Mouse (Mus musculus) gastrocnemius, postnatal 25 days (tissue): ENCODE results near the gene Pknox2. TPM values are rescaled to one million over a fixed set of nuclear protein-coding genes. Genes with fewer than 3 reads are reported as not detected.
A peak's percentile ranks its signal among the peaks of the same experiment; 100 is the strongest.

ENCODE experiments used
- DNase-seq: peaks from one replicate; pipeline ENCODE4 v3.0.0; 2022
- total RNA-seq, 2 experiments: library from RNA; stranded (reverse); gene quantifications; 1 replicate in 1 of 2; 2 replicates in 1 of 2; pipeline ENCODE4 v1.2.3; 2021

Gene Pknox2
- total RNA-seq, 2 experiments from 2014 or later: 30.1 to 31.4 TPM

- no peak for DNase-seq
Measured at GRCm38 (mm10) chr9:36989991-36990390, 157.2 kb downstream of the Pknox2 start.

DNA sequence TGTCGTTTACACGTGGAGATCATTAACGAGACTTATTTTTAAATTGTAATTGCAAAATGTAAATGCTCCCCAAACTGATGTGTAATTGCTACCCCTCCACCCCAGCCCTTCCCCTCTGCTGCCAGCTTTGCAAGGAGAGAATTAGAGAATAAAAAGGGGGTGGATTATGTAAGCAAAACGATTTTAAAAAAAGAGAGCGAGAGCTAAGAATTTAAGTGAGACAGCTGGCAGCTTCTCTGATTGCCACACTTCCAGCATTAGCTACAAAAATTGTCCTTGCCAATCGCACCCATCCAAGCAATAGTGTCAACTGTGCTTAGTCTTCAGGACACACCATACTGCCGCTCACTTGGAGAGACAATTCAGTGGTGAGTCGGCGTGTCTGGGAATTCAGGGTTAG is 162.0 kb downstream of the Pknox2 start:
- no peak for DNase-seq

GRCm38 (mm10) chr9:36976596-36977362 is 170.4 kb downstream of the Pknox2 start:
- no peak for DNase-seq

DNA sequence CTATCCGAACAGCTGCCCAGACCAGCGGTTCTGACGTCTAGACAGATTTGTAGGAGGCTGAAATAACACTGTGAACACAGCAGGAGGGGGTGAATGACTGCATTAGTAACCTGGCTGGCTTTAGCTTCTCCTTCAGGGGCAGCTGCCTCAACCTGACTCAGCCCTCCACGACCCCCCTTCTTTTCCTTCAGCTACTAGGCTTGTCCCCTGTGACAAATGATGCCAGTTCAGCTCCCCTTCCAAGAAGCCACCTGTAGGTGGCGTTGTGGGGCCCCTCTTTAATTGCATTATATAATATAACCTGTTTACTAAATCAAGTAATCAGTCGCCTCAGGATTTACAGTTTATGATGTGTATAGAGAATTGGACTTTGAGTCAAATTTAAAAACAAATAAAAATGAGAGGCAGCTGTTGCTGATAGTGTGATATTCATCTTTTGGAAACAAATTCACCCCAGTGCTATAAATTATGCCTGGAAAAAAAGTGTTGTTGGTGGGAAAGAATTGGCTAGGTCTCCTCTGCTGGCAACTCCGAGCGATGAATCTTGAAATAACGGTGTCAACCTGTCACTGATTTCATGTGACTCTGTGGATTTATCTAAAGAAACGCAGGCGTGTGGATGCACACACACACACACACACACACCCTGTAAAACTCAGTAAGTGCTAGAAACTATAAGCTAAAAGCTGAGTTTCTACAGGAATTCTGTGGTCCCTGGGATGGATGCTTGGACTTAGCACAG is 173.6 kb downstream of the Pknox2 start:
- DNase-seq: no peak

GRCm38 (mm10) chr9:36972089-36972488 is 175.1 kb downstream of the Pknox2 start:
- DNase-seq: no peak

DNA sequence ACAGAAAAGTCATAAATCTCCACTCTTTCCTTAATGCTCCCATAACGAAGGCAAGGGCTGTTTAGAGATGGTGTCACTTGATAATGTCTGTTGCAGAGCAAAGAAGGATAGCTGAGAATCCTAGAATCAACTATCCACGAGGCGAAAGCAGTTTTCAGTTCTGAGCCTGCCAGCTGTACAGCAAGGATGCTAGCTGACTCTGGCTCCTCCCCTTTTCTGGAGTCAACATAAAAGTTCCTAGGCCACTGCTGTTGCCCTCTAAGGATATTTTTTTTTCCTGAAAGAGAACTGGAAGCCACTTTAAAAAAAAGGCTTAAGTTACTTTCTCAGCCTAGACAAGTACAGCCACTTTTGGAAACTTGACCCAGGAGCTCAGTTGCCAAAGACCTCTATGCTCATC is 176.1 kb downstream of the Pknox2 start:
- no peak for DNase-seq

GRCm38 (mm10) chr9:36970651-36971050 is 176.6 kb downstream of the Pknox2 start:
- peak; percentile 68 for DNase-seq

GRCm38 (mm10) chr9:36969131-36969530 is 178.1 kb downstream of the Pknox2 start:
- DNase-seq: peak; percentile 40

- no peak for DNase-seq
Measured at GRCm38 (mm10) chr9:36968713-36969112, 178.5 kb downstream of the Pknox2 start.

GRCm38 (mm10) chr9:36968236-36968635 is 179.0 kb downstream of the Pknox2 start:
- DNase-seq: no peak

DNA sequence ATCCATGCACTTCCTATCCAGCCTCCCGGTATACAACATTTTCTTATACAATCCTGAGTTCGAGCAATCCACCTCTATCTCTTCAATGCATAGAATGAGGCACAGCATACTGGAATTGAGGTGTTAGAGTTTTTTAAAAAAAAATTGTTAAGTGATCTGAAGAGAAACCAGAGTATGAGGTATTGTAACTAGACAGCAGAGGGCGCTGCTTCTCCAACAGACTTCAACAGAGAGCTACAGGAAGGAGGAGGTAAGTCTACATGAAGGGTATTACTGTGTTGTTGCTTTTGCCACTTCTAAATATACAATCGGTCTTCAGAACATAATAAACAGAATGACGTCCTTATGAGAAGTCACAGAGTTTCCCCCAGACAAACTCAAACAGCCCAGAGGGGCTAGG is 181.5 kb downstream of the Pknox2 start:
- no peak for DNase-seq

DNA sequence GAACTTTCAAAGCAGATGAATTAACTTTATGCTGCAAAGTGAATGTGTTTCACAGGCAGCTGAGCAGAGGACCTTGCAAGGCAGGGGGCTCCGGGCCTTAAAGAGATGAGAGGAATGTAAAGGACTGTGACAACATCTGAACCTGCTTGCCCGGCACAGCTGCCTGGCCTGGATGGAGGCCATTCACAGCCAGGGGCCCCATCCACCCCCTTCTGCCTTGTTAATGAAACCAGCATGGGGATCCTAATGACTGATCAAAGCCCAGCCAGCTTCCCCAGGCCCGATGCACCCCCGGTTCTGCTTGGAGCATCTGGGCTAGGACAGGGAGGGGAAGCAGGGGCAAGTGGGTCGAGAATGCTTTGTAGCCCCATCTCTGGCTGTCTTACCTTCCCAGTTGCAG is 183.0 kb downstream of the Pknox2 start:
- DNase-seq: no peak

GRCm38 (mm10) chr9:36963512-36963911 is 183.7 kb downstream of the Pknox2 start:
- DNase-seq: no peak

GRCm38 (mm10) chr9:36961874-36962273 is 185.3 kb downstream of the Pknox2 start:
- no peak for DNase-seq

DNA sequence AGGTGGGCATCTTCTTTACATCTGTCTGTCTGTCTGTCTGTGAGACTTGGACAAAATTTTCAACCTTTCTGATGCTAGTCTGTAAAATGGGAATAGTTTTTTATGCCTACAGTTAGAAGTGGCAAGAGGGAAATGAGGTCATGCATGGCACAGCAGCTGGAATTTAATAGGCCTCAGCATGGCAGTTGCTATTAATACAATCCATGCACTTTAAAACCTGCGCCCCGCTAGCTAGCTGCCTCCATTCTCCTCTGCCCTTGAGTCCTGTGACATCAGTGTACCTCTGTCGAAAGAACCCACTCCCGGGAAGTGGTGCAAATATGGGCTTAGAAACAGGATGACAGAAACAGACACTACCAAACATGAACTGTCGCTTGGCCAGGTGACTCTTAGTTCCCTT is 186.1 kb downstream of the Pknox2 start:
- no peak for DNase-seq

DNA sequence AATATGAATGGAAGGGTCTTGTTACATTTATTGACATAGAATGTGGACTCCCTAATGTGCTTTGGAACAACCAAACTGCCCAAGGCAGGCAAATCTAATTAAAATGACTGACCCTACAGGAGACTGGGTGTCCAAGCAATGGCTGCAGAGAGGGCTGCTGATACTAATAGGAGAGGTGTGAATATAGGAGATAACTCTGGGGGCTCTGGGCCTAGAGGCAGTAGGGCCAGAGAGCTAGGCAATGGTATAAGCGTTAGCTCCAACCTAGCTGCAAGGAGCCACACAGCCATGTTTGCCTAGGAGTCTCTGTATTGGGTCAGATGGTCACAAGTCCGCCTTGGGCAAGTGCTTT is 196.1 kb downstream of the Pknox2 start:
- no peak for DNase-seq

- DNase-seq: no peak
Measured at GRCm38 (mm10) chr9:36950271-36951132, 196.7 kb downstream of the Pknox2 start.

DNA sequence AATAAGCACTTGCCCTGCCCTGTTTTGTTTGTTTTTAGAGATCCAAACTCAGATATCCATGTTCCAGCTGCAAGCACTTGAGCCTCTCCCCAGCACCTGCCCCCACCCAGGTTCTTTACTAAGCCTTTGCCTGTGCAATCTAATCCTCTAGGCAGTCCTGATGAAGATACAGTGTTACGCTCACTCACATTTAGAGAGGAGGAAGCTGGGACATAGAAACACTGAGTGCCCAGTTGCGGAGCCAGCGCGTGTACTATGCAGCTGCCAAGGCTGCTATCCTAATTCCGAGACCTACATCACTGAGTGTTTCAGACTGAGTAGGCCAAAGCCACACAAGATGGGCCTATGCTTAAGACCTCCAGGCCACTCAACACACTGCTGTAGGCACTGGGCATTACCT is 199.0 kb downstream of the Pknox2 start:
- peak; percentile 62 for DNase-seq

- DNase-seq: peak; percentile 84
Measured at GRCm38 (mm10) chr9:36947056-36947694, 200.0 kb downstream of the Pknox2 start.

DNA sequence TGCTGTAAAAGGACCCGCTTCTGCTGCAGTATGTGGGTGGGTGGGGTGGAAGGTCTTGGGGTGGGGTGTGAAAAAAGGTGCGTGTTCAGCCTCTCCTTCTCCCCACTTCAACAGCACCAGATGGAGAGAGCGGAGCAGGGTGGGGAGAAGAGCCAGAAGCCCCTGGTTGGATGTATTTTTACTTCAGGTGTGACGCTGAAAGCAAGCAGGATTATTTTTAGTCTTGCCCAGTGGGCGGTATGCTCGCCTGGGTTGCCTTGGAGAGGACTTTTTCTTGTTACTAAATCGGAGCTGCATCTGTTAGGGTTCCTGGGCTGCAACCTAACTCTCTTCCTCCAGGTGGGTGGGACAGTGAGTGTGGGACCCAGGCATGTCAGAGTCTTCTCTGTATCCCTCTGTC is 202.4 kb downstream of the Pknox2 start:
- no peak for DNase-seq

DNA sequence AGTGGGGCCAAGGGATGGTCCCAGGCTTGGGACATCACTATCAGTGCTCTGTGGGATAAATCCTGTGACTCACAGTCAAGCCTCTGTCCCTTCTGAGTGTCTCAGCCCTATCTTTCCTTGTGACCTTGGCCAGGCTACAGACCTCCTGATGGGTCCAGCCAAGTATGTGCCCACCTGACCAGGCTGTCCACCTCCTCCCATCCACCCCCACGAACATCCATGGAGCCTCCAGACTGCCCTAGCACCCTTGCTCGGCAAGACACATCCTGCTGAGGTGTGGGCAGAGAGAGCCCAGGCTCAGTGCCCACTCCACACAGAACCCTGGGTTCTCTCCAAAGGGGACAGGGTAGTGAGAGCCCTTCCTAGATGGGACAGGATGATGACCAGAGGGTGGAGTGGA is 204.6 kb downstream of the Pknox2 start:
- DNase-seq: no peak

DNA sequence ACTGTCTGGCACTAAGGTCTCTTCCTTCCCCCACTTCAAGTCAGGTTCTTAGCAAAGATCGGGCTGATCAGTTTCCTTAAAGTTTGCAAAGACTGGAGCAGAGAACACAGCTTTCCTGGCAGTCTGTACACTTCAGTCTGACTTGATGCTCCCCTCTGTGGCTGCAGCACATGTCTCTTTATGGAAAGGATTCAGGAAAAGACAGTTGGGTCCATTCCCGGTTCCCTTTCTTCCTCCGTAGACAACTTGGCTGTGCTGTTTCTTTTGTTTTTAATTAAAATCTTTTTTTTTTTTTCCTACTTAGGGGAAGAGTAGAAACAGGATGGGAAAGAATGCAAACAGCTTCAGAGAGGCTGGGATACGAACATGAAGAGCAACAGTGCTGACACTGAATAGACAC is 205.1 kb downstream of the Pknox2 start:
- DNase-seq: no peak
